Mouse (Mus musculus) kidney, adult 9 months (tissue): ENCODE measurements at regions not wholly inside any gene's neighbourhood (a gene's known extent, or its start where the extent isn't known, plus 50 kb on each side); places are given as distances from the start of the nearest gene placed in this dataset.
A peak's percentile ranks its signal among the peaks of the same experiment; 100 is the strongest.

Experiments used
- DNase-seq: peaks from one replicate; pipeline ENCODE4 v3.0.0; 2022

DNA sequence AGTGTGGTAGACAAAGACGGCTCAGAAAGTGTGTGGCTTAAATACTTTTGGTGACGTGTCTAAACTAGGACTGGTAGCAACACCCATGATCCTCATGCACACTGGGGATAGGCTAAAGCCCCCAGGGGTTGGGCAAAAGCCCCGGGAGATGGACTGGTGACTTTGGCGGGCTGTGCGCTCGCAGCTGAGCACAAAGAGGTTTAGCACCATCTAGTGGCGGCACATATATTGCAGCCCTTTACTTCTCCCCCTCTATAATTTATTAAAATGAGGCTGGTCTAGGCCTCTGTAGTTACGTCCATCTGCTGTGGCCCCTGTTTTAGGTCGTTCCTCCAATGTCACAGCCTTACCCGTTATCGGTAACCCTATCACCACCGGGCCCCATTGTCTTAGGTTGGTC, 205.3 kb upstream of the Dock11 start:
- DNase-seq = peak; percentile 12
